8 mouse cellular contexts compared by ENCODE assay signal in the genomic region with DNA sequence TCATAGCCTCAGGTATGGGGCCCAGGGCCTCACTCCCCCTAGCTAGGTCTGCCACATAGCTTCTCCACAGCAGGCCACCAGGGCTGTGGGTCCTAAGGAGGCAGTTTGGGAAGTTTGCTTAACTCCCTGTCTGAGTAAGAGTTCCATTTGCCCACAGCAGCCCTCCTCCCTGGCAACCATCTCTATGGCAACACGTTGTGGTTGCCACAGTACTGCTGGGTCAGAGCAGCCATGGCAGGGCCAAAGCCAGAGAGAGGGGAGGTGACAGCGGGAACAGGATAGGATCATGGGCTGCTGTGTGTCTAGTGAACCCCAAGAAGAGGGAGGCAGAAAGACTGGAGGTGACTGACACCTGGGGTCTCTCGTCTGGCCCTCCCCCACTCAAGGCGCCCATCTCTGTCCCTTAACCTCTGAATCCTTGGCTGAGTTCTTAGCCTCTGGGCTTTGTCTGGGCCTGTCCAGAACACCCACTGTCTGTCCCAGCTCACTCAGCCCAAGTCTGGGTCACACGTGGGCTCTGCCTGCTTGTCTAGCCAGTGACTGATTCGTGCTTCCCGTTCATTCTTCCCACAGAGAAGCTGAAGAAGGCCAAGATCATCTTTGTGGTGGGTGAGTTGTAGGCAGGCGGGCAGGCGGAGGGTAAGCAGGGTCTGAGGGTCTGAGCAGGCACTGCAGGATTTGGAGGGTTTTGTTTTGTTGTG. TPM values are rescaled to one million over a fixed set of nuclear protein-coding genes. Genes with fewer than 3 reads are reported as not detected.
DNase-seq lines count a peak whose midpoint lies in the region; ATAC-seq lines count a peak whose summit lies in the region.

No protein-coding gene starts in this region.

- ATAC-seq in forebrain, embryonic 15.5 days (replicated peaks): peak; percentile 47
- peak; percentile 49; the same call in 1 of the 2 replicates for ATAC-seq in kidney, embryonic 15.5 days (replicated peaks; ENCODE audit: low FRiP score)

- peaks cover 6% of the 10 kb centered on the region; the same call in 1 of the 2 replicates for H3K36me3 ChIP-seq in forebrain, embryonic 15.5 days
- no peaks in the 10 kb centered on the region for H3K36me3 ChIP-seq in kidney, embryonic 15.5 days

- peaks cover 47% of the 10 kb centered on the region for H3K4me1 ChIP-seq in forebrain, embryonic 15.5 days
- H3K4me1 ChIP-seq in kidney, embryonic 15.5 days: peaks cover 76% of the 10 kb centered on the region

- peak; percentile 62 to 64 for DNase-seq in layer of hippocampus, postnatal 10 days (ENCODE audit: low spot score in 2 of 2)
- no peak for DNase-seq in layer of hippocampus, adult 8-10 months (ENCODE audit: low spot score in 2 of 2)
- peak; percentile 97 for DNase-seq in ZHBTc4 (ENCODE audit: low read depth, low spot score)
- peak; percentile 87 for DNase-seq in mesoderm, embryonic 11.5 days (ENCODE audit: low read depth, low spot score)
- DNase-seq in spleen, postnatal 4 days (ENCODE audit: low spot score in 2 of 2): no peak
- no peak for DNase-seq in gastrocnemius, adult 18-20 months (ENCODE audit: low spot score)

- H3K4me3 ChIP-seq in forebrain, embryonic 15.5 days: no peak overlapping the region
- H3K4me3 ChIP-seq in kidney, embryonic 15.5 days (replicated peaks): no peak overlapping the region

- no peak overlapping the region for H3K9ac ChIP-seq in forebrain, embryonic 15.5 days (replicated peaks)
- H3K9ac ChIP-seq in kidney, embryonic 15.5 days: no peak overlapping the region

- no peaks in the 10 kb centered on the region for H3K9me3 ChIP-seq in forebrain, embryonic 15.5 days
- H3K9me3 ChIP-seq in kidney, embryonic 15.5 days (replicated peaks): no peaks in the 10 kb centered on the region

- H3K4me2 ChIP-seq in forebrain, embryonic 15.5 days (replicated peaks): peak overlapping the region; percentile 14
- 0 out of 2 replicates have a peak overlapping the region, but pooled peaks have one; percentile 9 for H3K4me2 ChIP-seq in kidney, embryonic 15.5 days

- 27% methylated on average over 9 of the region's 9 CpGs for WGBS in forebrain, embryonic 15.5 days
- 44% methylated on average over 9 of the region's 9 CpGs for WGBS in kidney, embryonic 15.5 days

- H3K27ac ChIP-seq in forebrain, embryonic 15.5 days (replicated peaks): peak overlapping the region; percentile 28; the same call in 1 of the 2 replicates
- H3K27ac ChIP-seq in kidney, embryonic 15.5 days: peak overlapping the region; percentile 41; the same call in 1 of the 2 replicates

- no peaks in the 10 kb centered on the region for H3K27me3 ChIP-seq in forebrain, embryonic 15.5 days
- no peaks in the 10 kb centered on the region for H3K27me3 ChIP-seq in kidney, embryonic 15.5 days

RNA-seq across cellular contexts. Expression of a gene that starts 7.9 kb away (rescaled TPM):
- 100 to 1,000 TPM; 109 TPM for total RNA-seq in layer of hippocampus, postnatal 10 days (2021)
- total RNA-seq in layer of hippocampus, adult 8-10 months (2022): 100 to 1,000 TPM; 116 to 131 (median 119) TPM
- 74.1 and 79.6 TPM in 2 replicates for polyA plus RNA-seq in forebrain, embryonic 15.5 days (2015; fragmentation: Nextera tagmentation; extraction: Ambion mirVana)
- 32.6 and 34.4 TPM in 2 replicates for polyA plus RNA-seq in kidney, embryonic 15.5 days (2015; fragmentation: Nextera tagmentation; extraction: Ambion mirVana)
- total RNA-seq in gastrocnemius, adult 18-20 months (2021): 1,000 to 10,000 TPM; 1,543 to 1,586 TPM

RNA-seq across cellular contexts. Expression of a gene that starts 17.0 kb away (rescaled TPM):
- 10 to 100 TPM; 25.9 to 28.2 TPM for total RNA-seq in layer of hippocampus, postnatal 10 days (2021)
- total RNA-seq in layer of hippocampus, adult 8-10 months (2022): 10 to 100 TPM; 18.2 to 24.8 (median 18.7) TPM
- polyA plus RNA-seq in forebrain, embryonic 15.5 days (2015; fragmentation: Nextera tagmentation; extraction: Ambion mirVana): 23.4 and 25.1 TPM in 2 replicates
- polyA plus RNA-seq in kidney, embryonic 15.5 days (2015; fragmentation: Nextera tagmentation; extraction: Ambion mirVana): 71.9 and 82.1 TPM in 2 replicates
- 10 to 100 TPM; 21.1 to 34.1 TPM for total RNA-seq in gastrocnemius, adult 18-20 months (2021)

RNA-seq across cellular contexts. Expression of a gene that starts 29.9 kb away (rescaled TPM):
- total RNA-seq in layer of hippocampus, postnatal 10 days (2021): 100 to 1,000 TPM in 1 of 2 experiments, 10 to 100 TPM in 1; 99.1 to 104 TPM
- total RNA-seq in layer of hippocampus, adult 8-10 months (2022): 100 to 1,000 TPM; 110 to 144 (median 116) TPM
- polyA plus RNA-seq in forebrain, embryonic 15.5 days (2015; fragmentation: Nextera tagmentation; extraction: Ambion mirVana): 16.6 and 19.3 TPM in 2 replicates
- polyA plus RNA-seq in kidney, embryonic 15.5 days (2015; fragmentation: Nextera tagmentation; extraction: Ambion mirVana): 17.0 and 17.6 TPM in 2 replicates
- total RNA-seq in gastrocnemius, adult 18-20 months (2021): 10 to 100 TPM; 47.0 to 52.2 TPM

RNA-seq across cellular contexts. Expression of a gene that starts 42.5 kb away (rescaled TPM):
- total RNA-seq in layer of hippocampus, postnatal 10 days (2021): 10 to 100 TPM; 41.9 to 47.1 TPM
- 10 to 100 TPM; 36.1 to 48.6 (median 40.3) TPM for total RNA-seq in layer of hippocampus, adult 8-10 months (2022)
- 25.9 and 26.4 TPM in 2 replicates for polyA plus RNA-seq in forebrain, embryonic 15.5 days (2015; fragmentation: Nextera tagmentation; extraction: Ambion mirVana)
- polyA plus RNA-seq in kidney, embryonic 15.5 days (2015; fragmentation: Nextera tagmentation; extraction: Ambion mirVana): 22.3 and 23.2 TPM in 2 replicates
- total RNA-seq in gastrocnemius, adult 18-20 months (2021): 10 to 100 TPM; 13.5 to 19.8 TPM

RNA-seq across cellular contexts. Expression of a gene that starts 53.9 kb away (rescaled TPM):
- total RNA-seq in layer of hippocampus, postnatal 10 days (2021): under 1 TPM; 0.45 to 0.64 TPM
- total RNA-seq in layer of hippocampus, adult 8-10 months (2022): under 1 TPM; 0.23 to 0.74 (median 0.40) TPM
- 0.23 and 0.24 TPM in 2 replicates for polyA plus RNA-seq in forebrain, embryonic 15.5 days (2015; fragmentation: Nextera tagmentation; extraction: Ambion mirVana)
- 0.10 and 0.17 TPM in 2 replicates for polyA plus RNA-seq in kidney, embryonic 15.5 days (2015; fragmentation: Nextera tagmentation; extraction: Ambion mirVana)
- not detected for total RNA-seq in gastrocnemius, adult 18-20 months (2021)

Comparison
In these comparisons a context has a peak if more than half of its experiments do, and no peak if none do; other contexts are left out.
1. DNase-seq: peak in layer of hippocampus, postnatal 10 days (2 of 2), ZHBTc4 (single experiment) and mesoderm, embryonic 11.5 days (single experiment); none in layer of hippocampus, adult 8-10 months (0 of 2), spleen, postnatal 4 days (0 of 2) and gastrocnemius, adult 18-20 months (single experiment).
2. RNA of a gene that starts 7.9 kb away (total RNA-seq): 1,543 to 1,586 TPM in gastrocnemius, adult 18-20 months; 116 to 131 TPM in layer of hippocampus, adult 8-10 months and 109 TPM in layer of hippocampus, postnatal 10 days; every median in the first group is over 10 times any median in the second.